Mouse (Mus musculus) layer of hippocampus, postnatal 36 days (tissue): ENCODE data around the gene Entpd5. TPM values are rescaled to one million over a fixed set of nuclear protein-coding genes. Genes with fewer than 3 reads are reported as not detected.
"Not testable (repeated sequence)": the region's sequence is repeated elsewhere in the genome, so short reads cannot be mapped to it uniquely, and the experiment has no call there.

ENCODE experiments used
- DNase-seq, 2 experiments: peaks; one replicate each; pipeline ENCODE4 v3.0.0; 2022
- total RNA-seq, 2 experiments: library from RNA; stranded (reverse); gene quantifications; 2 replicates each; pipeline ENCODE4 v1.2.3; 2021

The Entpd5 gene
- total RNA-seq, 2 experiments from 2014 or later: 22.9 to 25.2 TPM

DNA sequence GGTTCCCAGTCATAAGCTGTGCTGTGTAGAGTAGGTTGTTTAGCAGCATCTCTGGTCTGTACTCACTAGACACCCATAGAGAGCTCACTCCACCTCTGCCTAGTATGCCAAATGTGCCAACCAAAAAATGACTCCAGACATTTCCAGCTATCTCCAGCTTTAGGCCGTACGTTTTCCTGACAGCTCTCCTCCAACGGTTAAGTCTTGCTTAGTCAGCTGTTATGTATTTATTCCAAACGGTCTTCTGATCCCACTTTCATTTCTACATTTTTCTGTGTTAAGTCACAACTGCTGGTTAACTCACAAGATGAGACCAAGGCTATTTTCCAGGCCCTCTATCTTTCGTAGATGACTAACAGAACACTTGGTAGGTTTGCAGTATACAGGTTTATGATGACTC is 10.2 kb downstream of the Entpd5 start:
- DNase-seq: no peak

- DNase-seq: no peak
These were observed 11.1 kb downstream of the Entpd5 start for GRCm38 (mm10) chr12:84397685-84398084.

GRCm38 (mm10) chr12:84396947-84397679 is 11.7 kb downstream of the Entpd5 start:
- no peak for DNase-seq

GRCm38 (mm10) chr12:84393847-84394246 is 15.0 kb downstream of the Entpd5 start:
- no peak for DNase-seq

- no peak for DNase-seq
These were observed 16.1 kb downstream of the Entpd5 start for GRCm38 (mm10) chr12:84392681-84393080.

DNA sequence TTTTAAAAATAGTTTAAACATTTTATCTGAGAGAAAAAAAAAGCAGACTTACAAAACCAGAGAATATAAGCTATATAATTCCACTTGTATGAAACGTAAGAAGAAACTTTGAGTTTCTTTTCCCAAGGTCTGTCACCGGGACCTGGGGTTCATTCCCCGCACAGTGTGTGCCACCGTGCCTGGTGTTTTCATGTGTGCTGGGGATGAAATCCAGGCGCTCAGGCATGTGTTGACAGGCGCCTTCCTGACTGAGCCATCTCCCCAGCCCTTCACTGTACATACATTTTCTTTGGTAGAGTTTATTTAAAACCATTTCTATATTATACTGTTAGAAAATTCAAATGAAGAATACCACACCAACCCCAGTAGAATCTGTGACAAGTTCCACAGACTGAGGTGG is 18.5 kb downstream of the Entpd5 start:
- no peak for DNase-seq

DNA sequence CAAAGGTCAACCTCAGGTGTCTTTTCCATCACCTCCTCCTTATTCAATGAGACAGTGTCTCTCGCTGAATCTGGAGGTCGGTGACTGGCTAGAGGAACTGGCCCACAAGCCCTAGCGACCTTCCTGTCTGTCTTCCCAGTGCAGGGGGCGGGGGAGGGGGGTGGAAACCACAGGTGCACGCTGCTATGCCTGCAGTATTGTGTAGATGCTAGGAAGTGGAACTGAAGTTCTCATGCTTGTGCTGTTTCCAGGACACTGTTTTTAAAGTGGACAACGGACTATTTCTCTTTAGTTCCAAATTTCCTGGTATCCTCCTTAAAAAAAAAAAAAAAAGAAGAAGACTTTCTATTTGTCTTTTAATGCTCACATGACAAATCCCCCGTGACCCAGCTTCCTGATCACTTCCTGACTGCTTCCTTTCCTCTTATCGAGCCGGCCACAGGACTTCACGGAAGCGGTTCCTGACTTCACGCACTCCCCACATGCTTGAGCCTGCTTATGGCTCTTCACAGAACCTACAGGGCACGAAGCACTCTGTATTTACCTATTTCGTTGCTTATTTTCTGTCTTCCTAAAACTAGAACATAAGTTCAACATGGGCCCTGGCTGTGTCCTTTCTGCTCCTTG is 19.9 kb downstream of the Entpd5 start:
- no peak for DNase-seq

DNA sequence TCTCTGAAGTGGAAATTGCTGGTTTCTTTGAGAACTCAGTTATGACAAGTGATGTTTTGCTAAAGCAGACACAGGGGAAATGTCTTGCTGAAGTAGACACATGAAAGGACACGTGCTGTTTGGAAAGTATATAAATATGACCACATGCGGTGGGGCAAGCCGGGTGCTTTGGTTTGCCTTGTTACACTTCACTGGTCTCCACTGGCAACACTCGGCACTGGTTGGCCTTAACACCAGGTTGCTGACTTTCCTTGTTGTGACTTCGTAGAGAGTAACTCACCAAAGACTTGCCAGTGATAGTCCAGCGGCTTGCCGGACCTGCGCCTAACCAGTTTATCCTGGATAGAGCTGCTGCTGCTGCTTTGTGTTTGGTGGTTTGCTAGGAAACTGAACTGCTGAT is 20.7 kb downstream of the Entpd5 start:
- no peak for DNase-seq

- no peak for DNase-seq
These were observed 23.4 kb downstream of the Entpd5 start for GRCm38 (mm10) chr12:84385408-84385807.

DNA sequence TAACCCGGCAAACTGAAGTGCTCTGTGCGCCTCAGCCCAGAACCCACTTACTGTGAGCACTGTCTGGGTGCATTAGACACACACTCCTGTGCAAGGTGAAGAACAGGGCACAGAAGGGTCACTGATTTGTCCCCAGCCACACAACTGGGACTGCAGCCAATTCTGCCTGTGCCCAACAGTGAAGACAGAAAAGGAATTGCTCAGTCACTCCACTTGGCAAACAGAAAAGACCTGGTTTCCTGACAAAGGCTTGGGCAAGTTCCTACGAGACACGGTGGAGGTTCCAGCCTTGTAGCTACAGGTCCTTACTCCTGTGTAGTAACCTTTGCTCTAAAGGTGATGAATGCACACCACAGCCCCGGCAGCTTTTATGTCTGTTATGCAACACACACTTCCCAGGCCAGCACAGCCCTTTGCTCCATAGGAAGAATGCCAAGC is 24.2 kb downstream of the Entpd5 start:
- no peak for DNase-seq

DNA sequence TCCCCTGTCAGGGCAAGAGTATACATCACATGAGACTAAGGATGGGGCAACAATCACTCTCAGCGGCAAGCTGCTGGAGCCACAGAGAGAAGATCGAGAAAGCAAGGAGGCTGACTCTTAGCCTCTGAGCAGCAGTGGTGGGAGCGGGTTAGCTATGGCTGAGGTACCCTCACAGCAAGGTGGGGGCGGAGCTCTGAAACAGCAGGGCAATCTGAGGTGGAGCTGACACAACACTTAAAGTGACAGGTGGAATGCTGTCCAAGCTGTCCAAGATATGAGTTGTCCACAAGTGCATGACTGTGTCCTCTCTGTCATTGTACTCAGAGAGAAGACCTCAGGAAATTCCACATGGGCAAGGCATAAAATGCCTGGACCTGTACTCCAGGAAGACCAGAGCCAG is 26.5 kb downstream of the Entpd5 start:
- DNase-seq: no peak

DNA sequence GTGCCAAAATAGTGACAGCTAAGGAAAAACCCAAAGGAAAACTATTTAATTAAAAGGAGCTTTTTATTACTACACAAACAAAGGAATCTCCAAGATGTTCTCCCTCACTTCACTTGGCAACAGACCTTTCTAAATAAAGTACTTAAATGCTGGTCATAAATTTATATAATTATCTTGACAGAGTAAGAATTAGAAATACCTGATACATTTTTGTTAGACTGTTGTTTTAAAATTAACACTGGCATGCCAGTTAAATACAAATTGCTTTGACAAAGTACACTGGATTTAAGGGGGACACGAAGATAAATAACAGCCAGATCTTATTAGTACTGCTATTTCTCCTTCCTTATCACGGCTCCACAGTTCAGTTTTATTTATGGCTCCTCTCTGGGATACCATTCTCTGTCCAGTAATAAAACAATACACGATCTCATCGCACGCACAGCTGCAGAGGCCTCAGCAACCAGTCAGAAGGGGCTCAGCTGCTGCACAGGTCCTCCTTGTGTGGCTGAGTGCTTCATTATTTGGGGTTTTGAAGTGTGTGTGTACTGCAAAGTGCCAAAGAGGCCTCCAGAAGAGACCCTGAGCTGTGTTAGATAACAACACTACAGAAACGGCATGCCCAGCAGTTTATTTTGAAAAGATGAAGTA is 34.9 kb downstream of the Entpd5 start:
- DNase-seq: no peak

DNA sequence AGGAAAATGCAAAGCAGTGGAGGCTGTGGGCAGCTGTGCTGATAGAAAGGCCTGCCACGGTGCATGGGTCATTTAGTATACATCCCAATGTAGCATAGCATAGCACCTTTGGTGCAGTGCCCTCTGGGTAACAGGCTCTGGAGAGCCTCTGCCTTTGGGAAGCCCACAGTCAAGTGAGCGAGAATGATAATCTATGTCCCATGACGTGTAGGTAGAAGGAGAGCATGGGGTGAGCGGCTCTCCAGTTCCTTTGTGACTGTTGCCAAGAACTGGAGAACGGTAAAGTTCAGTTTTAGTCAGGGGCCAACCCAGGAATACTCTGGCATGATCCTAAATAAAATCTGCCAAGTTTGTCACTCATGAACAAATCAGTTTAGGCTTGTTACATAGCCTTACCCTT is 37.2 kb downstream of the Entpd5 start:
- no peak for DNase-seq

GRCm38 (mm10) chr12:84366971-84367370 is 41.9 kb downstream of the Entpd5 start:
- DNase-seq: no peak

DNA sequence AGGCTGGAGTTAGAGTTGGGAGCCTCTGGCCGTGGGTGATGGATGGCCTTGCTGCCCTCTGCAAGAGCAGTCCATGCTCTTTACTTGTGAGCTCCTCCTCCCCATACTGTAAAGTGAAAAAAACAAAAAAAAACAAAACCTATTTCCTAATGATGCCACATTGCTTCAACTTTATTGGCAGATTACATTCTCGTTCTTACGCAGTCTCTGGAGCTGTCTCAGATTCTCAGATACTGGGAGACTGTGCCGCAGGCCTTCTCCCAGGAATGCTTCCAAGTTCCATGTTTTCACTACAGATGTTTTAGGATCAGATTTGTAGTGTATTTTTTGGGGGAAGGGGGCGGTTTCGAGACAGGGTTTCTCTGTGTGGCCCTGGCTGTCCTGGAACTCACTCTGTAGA is 43.7 kb downstream of the Entpd5 start:
- DNase-seq: no peak

- DNase-seq: no peak
These were observed 44.5 kb downstream of the Entpd5 start for GRCm38 (mm10) chr12:84364291-84364690.

GRCm38 (mm10) chr12:84362872-84363271 is 46.0 kb downstream of the Entpd5 start:
- no peak for DNase-seq

DNA sequence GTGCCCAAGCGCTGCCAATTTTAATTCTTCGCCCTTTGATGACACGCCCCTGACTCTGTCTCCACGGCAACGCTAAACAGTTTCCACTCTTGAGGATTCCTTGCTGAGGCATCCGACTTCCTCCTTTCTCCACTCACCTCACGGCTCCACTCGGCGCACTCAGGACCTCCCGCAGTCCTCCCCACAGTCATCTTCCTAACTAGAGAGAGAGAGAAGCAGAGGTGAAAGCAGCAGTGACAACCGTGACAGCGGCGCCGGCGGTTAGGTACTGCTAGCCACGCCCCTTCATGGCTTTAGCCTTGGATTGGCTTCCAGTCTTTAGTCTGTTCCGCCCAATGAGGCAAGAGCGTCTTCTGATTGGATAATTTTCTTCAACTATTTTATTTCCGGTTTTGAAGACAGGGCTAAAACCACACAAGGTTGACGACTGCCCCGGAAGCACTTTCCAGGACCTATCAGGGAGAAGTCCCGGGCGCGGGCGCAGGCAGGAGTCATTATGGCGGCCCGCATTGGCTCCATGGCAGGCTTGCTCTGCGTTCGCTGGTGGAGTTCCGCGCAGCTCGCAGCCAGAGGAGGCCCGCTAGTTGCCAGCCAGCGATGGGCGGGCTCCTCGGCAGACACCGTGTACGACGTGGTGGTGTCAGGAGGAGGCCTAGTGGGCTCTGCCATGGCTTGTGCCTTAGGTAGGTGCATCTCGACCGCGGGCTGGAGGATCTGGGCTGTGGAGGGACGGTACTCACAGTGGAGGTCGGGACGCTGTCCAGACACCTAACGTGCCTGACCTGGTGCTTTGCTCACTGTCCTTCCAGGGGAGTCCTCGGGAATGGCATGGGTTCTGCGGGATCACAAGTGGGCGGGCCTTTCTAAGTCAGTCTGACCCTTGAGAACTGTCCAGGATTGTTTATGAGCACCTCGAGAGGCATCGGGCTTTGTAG is 47.0 kb downstream of the Entpd5 start, which contains the start of the genes Coq6 and Fam161b:
Coq6 (plus strand) TSS at position 103 of the 935 bp plus-strand sequence.
Fam161b (minus strand) TSS at position 279 of the 935 bp plus-strand sequence.
- DNase-seq: peak; percentile 91

- DNase-seq: not testable (repeated sequence)
These were observed 50.1 kb downstream of the Entpd5 start for GRCm38 (mm10) chr12:84358699-84359098.

GRCm38 (mm10) chr12:84347192-84347591 is 61.6 kb downstream of the Entpd5 start:
- no peak for DNase-seq

DNA sequence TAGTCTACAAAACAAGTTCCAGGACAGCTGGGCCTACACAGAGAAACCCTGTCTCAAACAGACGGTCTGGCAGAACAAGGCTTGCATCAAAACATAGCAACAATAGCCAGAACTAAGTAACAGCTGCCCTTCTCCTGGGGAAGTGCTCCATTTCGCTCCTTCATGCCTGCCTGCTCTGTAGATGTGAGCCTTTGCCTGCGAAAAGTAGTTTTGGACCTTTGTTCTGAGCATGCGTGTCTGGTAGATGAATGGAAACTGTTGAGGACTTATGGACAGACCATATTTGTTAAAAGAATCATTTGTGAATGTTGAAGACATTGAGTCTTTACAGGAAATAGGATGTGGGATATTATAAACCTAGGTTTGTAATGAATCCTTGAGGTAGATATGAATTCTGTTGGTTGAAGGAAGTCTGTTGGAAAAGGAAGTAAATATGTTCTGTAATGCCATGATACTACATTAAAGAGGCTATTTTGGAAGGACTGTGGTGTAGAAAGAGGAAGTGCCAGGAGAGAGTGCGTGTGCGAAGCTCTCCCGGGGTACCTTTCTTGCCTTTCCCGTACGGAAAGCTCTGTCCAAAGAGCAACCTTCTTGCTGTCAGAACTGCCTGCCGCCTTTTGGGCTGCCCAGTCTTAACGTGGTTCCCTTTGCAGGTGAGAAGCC is 71.7 kb downstream of the Entpd5 start:
- no peak for DNase-seq

GRCm38 (mm10) chr12:84327111-84327512 is 81.7 kb downstream of the Entpd5 start:
- DNase-seq: no peak
